In genomic region chr17:58923901-58924476, GRCm38 (mm10) we compare ENCODE assay signal across 12 mouse cellular contexts.
DNase-seq lines count a peak whose midpoint lies in the region; ATAC-seq and TF ChIP-seq lines count a peak whose summit lies in the region.
"Had no signal": no experiment of that assay in that cellular context is flagged by ENCODE, and none has a peak within 500 bp of the region (broad histone marks: within the 10 kb centered on the region; RNA-seq: fewer than 3 reads in every experiment).

No protein-coding gene starts in this region.

- TF ChIP-seq EP300 in MEL (IDR thresholded peaks at IDR 0.05; ENCODE audit: low read depth in 1 of 2, low read length in 2 of 2): peak in 1 of 2 experiments; percentile 32; a peak in 1 of 4 replicates

- peak overlapping the region; percentile 62 for H3K9ac ChIP-seq in MEL (ENCODE audit: control insufficient read depth, low read depth, low read length, poor library complexity, severe bottlenecking)
- no peak overlapping the region for H3K9ac ChIP-seq in hindbrain, embryonic 15.5 days
- no peak overlapping the region for H3K9ac ChIP-seq in midbrain, embryonic 13.5 days (replicated peaks)
- H3K9ac ChIP-seq in forebrain, embryonic 16.5 days (replicated peaks; ENCODE audit: low read depth, low read length): no peak overlapping the region

- TF ChIP-seq POLR2A in MEL (IDR thresholded peaks at IDR 0.05; ENCODE audit: control insufficient read depth in 1 of 2, insufficient read depth in 1 of 2, low read depth in 1 of 2, low read length in 2 of 2, poor library complexity in 1 of 2): no peak

- WGBS in hindbrain, embryonic 15.5 days: 46% methylated on average over 11 of the region's 11 CpGs
- 57% methylated on average over 11 of the region's 11 CpGs for WGBS in midbrain, embryonic 13.5 days
- WGBS in forebrain, embryonic 16.5 days: 88% methylated on average over 11 of the region's 11 CpGs

- peak; percentile 72 for ATAC-seq in hindbrain, embryonic 15.5 days (ENCODE audit: low FRiP score, low read depth)
- ATAC-seq in midbrain, embryonic 13.5 days: peak; percentile 77
- ATAC-seq in forebrain, embryonic 16.5 days: no peak

- peak; percentile 55 to 79 for DNase-seq in adrenal gland, adult (ENCODE audit: inconsistent age in 2 of 2, low spot score in 1 of 2)
- no peak for DNase-seq in adrenal gland, postnatal 25 days
- peak; percentile 68 for DNase-seq in MEL (ENCODE audit: low read depth, low spot score)
- no peak for DNase-seq in right cerebral cortex, postnatal 36 days (ENCODE audit: low spot score in 2 of 2)
- no peak for DNase-seq in gastrocnemius, postnatal 10 days
- DNase-seq: lung, adult 2 months; spleen, adult 18-20 months; thymus, postnatal 14 days had no signal

- H3K27ac ChIP-seq in MEL (ENCODE audit: control insufficient read depth, low read depth, low read length): peak overlapping the region; percentile 99
- no peak overlapping the region for H3K27ac ChIP-seq in hindbrain, embryonic 15.5 days (replicated peaks)
- peak overlapping the region; percentile 22; the same call in 1 of the 2 replicates for H3K27ac ChIP-seq in midbrain, embryonic 13.5 days
- no peak overlapping the region for H3K27ac ChIP-seq in forebrain, embryonic 16.5 days (ENCODE audit: low read length)
- H3K27ac ChIP-seq: layer of hippocampus, adult 2 months had no signal

- no peak overlapping the region for H3K4me2 ChIP-seq in hindbrain, embryonic 15.5 days
- no peak overlapping the region for H3K4me2 ChIP-seq in midbrain, embryonic 13.5 days (replicated peaks)
- H3K4me2 ChIP-seq in forebrain, embryonic 16.5 days (ENCODE audit: low read length): no peak overlapping the region

- H3K36me3 ChIP-seq in MEL (ENCODE audit: control insufficient read depth in 1 of 2, insufficient read depth in 2 of 2, low read length in 2 of 2): peaks cover 0 to 49% of the 10 kb centered on the region in 2 experiments; a peak in 2 of 4 replicates
- H3K36me3 ChIP-seq in hindbrain, embryonic 15.5 days: no peaks in the 10 kb centered on the region
- no peaks in the 10 kb centered on the region for H3K36me3 ChIP-seq in midbrain, embryonic 13.5 days
- H3K36me3 ChIP-seq in forebrain, embryonic 16.5 days (ENCODE audit: control insufficient read depth, insufficient read depth): no peaks in the 10 kb centered on the region

- H3K9me3 ChIP-seq in MEL (replicated peaks; ENCODE audit: insufficient read depth, low read length): no peaks in the 10 kb centered on the region
- H3K9me3 ChIP-seq in hindbrain, embryonic 15.5 days: no peaks in the 10 kb centered on the region
- H3K9me3 ChIP-seq in midbrain, embryonic 13.5 days: no peaks in the 10 kb centered on the region
- H3K9me3 ChIP-seq in forebrain, embryonic 16.5 days (ENCODE audit: control insufficient read depth, low read length): no peaks in the 10 kb centered on the region

- H3K4me3 ChIP-seq in MEL (ENCODE audit: control insufficient read depth in 1 of 2, insufficient read depth in 1 of 2, low read depth in 2 of 2, low read length in 2 of 2): peak overlapping the region; percentile 40 to 58
- H3K4me3 ChIP-seq in hindbrain, embryonic 15.5 days: no peak overlapping the region
- H3K4me3 ChIP-seq in midbrain, embryonic 13.5 days (replicated peaks): no peak overlapping the region
- H3K4me3 ChIP-seq in forebrain, embryonic 16.5 days (replicated peaks; ENCODE audit: low read length): no peak overlapping the region
- H3K4me3 ChIP-seq: layer of hippocampus, adult 2 months had no signal

- H3K79me2 ChIP-seq in MEL (ENCODE audit: control insufficient read depth, insufficient read depth, low read length, poor library complexity): no peaks in the 10 kb centered on the region

- TF ChIP-seq RAD21 in MEL (IDR thresholded peaks at IDR 0.05; ENCODE audit: low read depth, low read length): no peak

- no peak for TF ChIP-seq CTCF in MEL (IDR thresholded peaks at IDR 0.05 in 2 of 3, conservative IDR thresholded peaks at IDR 0.05 in 1 of 3; ENCODE audit: control insufficient read depth in 1 of 3, insufficient read depth in 1 of 3, low read depth in 2 of 3, low read length in 3 of 3, poor library complexity in 1 of 3, severe bottlenecking in 1 of 3)

- no peaks in the 10 kb centered on the region for H3K27me3 ChIP-seq in MEL (ENCODE audit: control insufficient read depth in 1 of 2, insufficient read depth in 2 of 2, low read length in 2 of 2)
- no peaks in the 10 kb centered on the region for H3K27me3 ChIP-seq in hindbrain, embryonic 15.5 days
- no peaks in the 10 kb centered on the region for H3K27me3 ChIP-seq in midbrain, embryonic 13.5 days
- no peaks in the 10 kb centered on the region for H3K27me3 ChIP-seq in forebrain, embryonic 16.5 days (replicated peaks; ENCODE audit: control insufficient read depth, insufficient read depth, low read length)

- H3K4me1 ChIP-seq in MEL (ENCODE audit: control insufficient read depth in 1 of 2, insufficient read depth in 2 of 2, low read length in 2 of 2): peaks cover 10 to 36% of the 10 kb centered on the region in 2 experiments
- H3K4me1 ChIP-seq in hindbrain, embryonic 15.5 days (replicated peaks): peaks cover 8% of the 10 kb centered on the region
- peaks cover 18% of the 10 kb centered on the region for H3K4me1 ChIP-seq in midbrain, embryonic 13.5 days (replicated peaks)
- 0 out of 2 replicates have a peak, but pooled peaks cover 2% of the 10 kb centered on the region for H3K4me1 ChIP-seq in forebrain, embryonic 16.5 days (replicated peaks; ENCODE audit: control insufficient read depth, insufficient read depth, low read length)

TF ChIP-seq in MEL, 35 proteins besides CTCF, POLR2A, EP300 and RAD21:
- TF ChIP-seq E2F4 (IDR thresholded peaks at IDR 0.05; ENCODE audit: borderline replicate concordance, low read depth, low read length) (no peak), ETS1 (IDR thresholded peaks at IDR 0.05; ENCODE audit: low read depth, low read length) (peak; percentile 54; the same call in 1 of the 2 replicates)

Comparison
In these comparisons a context has a peak if more than half of its experiments do, and no peak if none do; other contexts are left out.
1. DNase-seq: peak in adrenal gland, adult (2 of 2) and MEL (single experiment); none in adrenal gland, postnatal 25 days (single experiment), right cerebral cortex, postnatal 36 days (0 of 2) and gastrocnemius, postnatal 10 days (single experiment).
2. H3K27ac ChIP-seq: peak in MEL (single experiment) and midbrain, embryonic 13.5 days (single experiment); none in hindbrain, embryonic 15.5 days (single experiment) and forebrain, embryonic 16.5 days (single experiment).
3. H3K4me3 ChIP-seq: peak in MEL (2 of 2); none in hindbrain, embryonic 15.5 days (single experiment), midbrain, embryonic 13.5 days (single experiment) and forebrain, embryonic 16.5 days (single experiment).